Mouse (Mus musculus): Measurements from ENCODE around the gene Rab8b. TPM values are rescaled to one million over a fixed set of nuclear protein-coding genes. Genes with fewer than 3 reads are reported as not detected.

The Rab8b gene
- polyA plus RNA-seq, 1 experiment from 2014 or later, result 29.2 TPM

GRCm38 (mm10) chr9:66872015-66872727 lies 47.3 kb downstream of the Rab8b start:
- Histone ChIP-seq H3K4me3 (replicated peaks) (no peak overlapping the region), H3K36me3 (replicated peaks) (peaks cover 17% of the 10 kb centered on the region), H3K27ac (replicated peaks) (no peak overlapping the region), H3K9ac (no peak overlapping the region), H3K4me2 (no peak overlapping the region), H3K4me1 (replicated peaks) (peaks cover 9% of the 10 kb centered on the region), H3K27me3 (no peaks in the 10 kb centered on the region), H3K9me3 (replicated peaks) (no peaks in the 10 kb centered on the region)
- ATAC-seq (ENCODE audit: insufficient read depth), result no peak
- WGBS (ENCODE audit: insufficient replicate concordance), result 85% methylated on average over 10 of the region's 10 CpGs

GRCm38 (mm10) chr9:66864708-66865107 lies 54.8 kb downstream of the Rab8b start:
- no peak overlapping the region for H3K27ac ChIP-seq (replicated peaks)
- H3K4me3 ChIP-seq (replicated peaks), result no peak overlapping the region
- no peak overlapping the region for H3K9ac ChIP-seq
- H3K27me3 ChIP-seq, result no peaks in the 10 kb centered on the region
- no peak for ATAC-seq (ENCODE audit: insufficient read depth)
- no peak overlapping the region for H3K4me2 ChIP-seq
- WGBS (ENCODE audit: insufficient replicate concordance), result 80% methylated on average over 3 of the region's 3 CpGs
- H3K36me3 ChIP-seq (replicated peaks), result peaks cover 27% of the 10 kb centered on the region
- H3K4me1 ChIP-seq (replicated peaks), result 0 out of 2 replicates have a peak, but pooled peaks cover 3% of the 10 kb centered on the region
- no peaks in the 10 kb centered on the region for H3K9me3 ChIP-seq (replicated peaks)

GRCm38 (mm10) chr9:66863456-66863855 lies 56.0 kb downstream of the Rab8b start:
- Histone ChIP-seq H3K9ac (no peak overlapping the region), H3K4me1 (replicated peaks) (0 out of 2 replicates have a peak, but pooled peaks cover 11% of the 10 kb centered on the region), H3K27me3 (no peaks in the 10 kb centered on the region), H3K27ac (replicated peaks) (no peak overlapping the region), H3K4me3 (replicated peaks) (no peak overlapping the region), H3K4me2 (no peak overlapping the region), H3K36me3 (replicated peaks) (peaks cover 40% of the 10 kb centered on the region), H3K9me3 (replicated peaks) (no peaks in the 10 kb centered on the region)
- no peak for ATAC-seq (ENCODE audit: insufficient read depth)
- 91% methylated on average over 3 of the region's 3 CpGs for WGBS (ENCODE audit: insufficient replicate concordance)

GRCm38 (mm10) chr9:66862202-66862601 lies 57.3 kb downstream of the Rab8b start:
- WGBS (ENCODE audit: insufficient replicate concordance), result 81% methylated on average over 4 of the region's 4 CpGs
- Histone ChIP-seq H3K9me3 (replicated peaks) (no peaks in the 10 kb centered on the region), H3K9ac (no peak overlapping the region), H3K4me1 (replicated peaks) (0 out of 2 replicates have a peak, but pooled peaks cover 8% of the 10 kb centered on the region), H3K4me3 (replicated peaks) (no peak overlapping the region), H3K36me3 (replicated peaks) (peaks cover 49% of the 10 kb centered on the region), H3K27ac (replicated peaks) (no peak overlapping the region), H3K4me2 (no peak overlapping the region), H3K27me3 (no peaks in the 10 kb centered on the region)
- ATAC-seq (ENCODE audit: insufficient read depth), result no peak

- H3K36me3 ChIP-seq (replicated peaks), result peaks cover 54% of the 10 kb centered on the region
- H3K4me1 ChIP-seq (replicated peaks), result 0 out of 2 replicates have a peak, but pooled peaks cover 8% of the 10 kb centered on the region
- no peaks in the 10 kb centered on the region for H3K27me3 ChIP-seq
- H3K4me3 ChIP-seq (replicated peaks), result no peak overlapping the region
- 83% methylated on average over 5 of the region's 5 CpGs for WGBS (ENCODE audit: insufficient replicate concordance)
- H3K9ac ChIP-seq, result no peak overlapping the region
- no peak overlapping the region for H3K27ac ChIP-seq (replicated peaks)
- no peak for ATAC-seq (ENCODE audit: insufficient read depth)
- no peaks in the 10 kb centered on the region for H3K9me3 ChIP-seq (replicated peaks)
- no peak overlapping the region for H3K4me2 ChIP-seq
Observed at GRCm38 (mm10) chr9:66861104-66861767, 58.3 kb downstream of the Rab8b start.

- Histone ChIP-seq H3K4me2 (no peak overlapping the region), H3K27me3 (no peaks in the 10 kb centered on the region), H3K27ac (replicated peaks) (no peak overlapping the region), H3K9me3 (replicated peaks) (no peaks in the 10 kb centered on the region), H3K4me1 (replicated peaks) (0 out of 2 replicates have a peak, but pooled peaks cover 8% of the 10 kb centered on the region), H3K36me3 (replicated peaks) (peaks cover 64% of the 10 kb centered on the region), H3K4me3 (replicated peaks) (no peak overlapping the region), H3K9ac (no peak overlapping the region)
- 85% methylated on average over 5 of the region's 5 CpGs for WGBS (ENCODE audit: insufficient replicate concordance)
- ATAC-seq (ENCODE audit: insufficient read depth), result no peak
Observed at GRCm38 (mm10) chr9:66859523-66859922, 60.0 kb downstream of the Rab8b start.

GRCm38 (mm10) chr9:66855865-66856264 lies 63.6 kb downstream of the Rab8b start:
- peaks cover 78% of the 10 kb centered on the region for H3K36me3 ChIP-seq (replicated peaks)
- no peak overlapping the region for H3K4me3 ChIP-seq (replicated peaks)
- H3K27me3 ChIP-seq, result no peaks in the 10 kb centered on the region
- H3K27ac ChIP-seq (replicated peaks), result no peak overlapping the region
- ATAC-seq (ENCODE audit: insufficient read depth), result no peak
- 66% methylated on average over 7 of the region's 7 CpGs for WGBS (ENCODE audit: insufficient replicate concordance)
- H3K4me1 ChIP-seq (replicated peaks), result 0 out of 2 replicates have a peak, but pooled peaks cover 8% of the 10 kb centered on the region
- no peaks in the 10 kb centered on the region for H3K9me3 ChIP-seq (replicated peaks)
- no peak overlapping the region for H3K4me2 ChIP-seq
- H3K9ac ChIP-seq, result no peak overlapping the region

- Histone ChIP-seq H3K4me2 (no peak overlapping the region), H3K4me3 (replicated peaks) (no peak overlapping the region), H3K9ac (no peak overlapping the region), H3K36me3 (replicated peaks) (peaks cover 73% of the 10 kb centered on the region), H3K9me3 (replicated peaks) (no peaks in the 10 kb centered on the region), H3K27ac (replicated peaks) (no peak overlapping the region), H3K27me3 (no peaks in the 10 kb centered on the region), H3K4me1 (replicated peaks) (no peaks in the 10 kb centered on the region)
- ATAC-seq (ENCODE audit: insufficient read depth), result no peak
- WGBS (ENCODE audit: insufficient replicate concordance), result 73% methylated on average over 6 of the region's 6 CpGs
Observed at GRCm38 (mm10) chr9:66852592-66852991, 66.9 kb downstream of the Rab8b start.

- H3K9ac ChIP-seq, result no peak overlapping the region
- H3K36me3 ChIP-seq (replicated peaks), result peaks cover 83% of the 10 kb centered on the region
- H3K27ac ChIP-seq (replicated peaks), result no peak overlapping the region
- 73% methylated on average over 5 of the region's 5 CpGs for WGBS (ENCODE audit: insufficient replicate concordance)
- no peak overlapping the region for H3K4me3 ChIP-seq (replicated peaks)
- ATAC-seq (ENCODE audit: insufficient read depth), result no peak
- no peaks in the 10 kb centered on the region for H3K9me3 ChIP-seq (replicated peaks)
- H3K27me3 ChIP-seq, result no peaks in the 10 kb centered on the region
- no peak overlapping the region for H3K4me2 ChIP-seq
- H3K4me1 ChIP-seq (replicated peaks), result 0 out of 2 replicates have a peak, but pooled peaks cover 8% of the 10 kb centered on the region
Observed at GRCm38 (mm10) chr9:66850966-66851365, 68.5 kb downstream of the Rab8b start.

GRCm38 (mm10) chr9:66846822-66847221 lies 72.7 kb downstream of the Rab8b start:
- Histone ChIP-seq H3K4me3 (replicated peaks) (no peak overlapping the region), H3K4me2 (no peak overlapping the region), H3K27ac (replicated peaks) (no peak overlapping the region), H3K9me3 (replicated peaks) (no peaks in the 10 kb centered on the region), H3K27me3 (no peaks in the 10 kb centered on the region), H3K36me3 (replicated peaks) (peaks cover 76% of the 10 kb centered on the region), H3K9ac (no peak overlapping the region), H3K4me1 (replicated peaks) (0 out of 2 replicates have a peak, but pooled peaks cover 8% of the 10 kb centered on the region)
- 0 out of 2 replicates have a peak, but pooled peaks have one; percentile 18 for ATAC-seq (ENCODE audit: insufficient read depth)
- WGBS (ENCODE audit: insufficient replicate concordance), result 77% methylated on average over 5 of the region's 5 CpGs

- under 1% methylated on average over 24 of the region's 24 CpGs for WGBS (ENCODE audit: insufficient replicate concordance)
- peak; percentile 43 for ATAC-seq (ENCODE audit: insufficient read depth)
Observed at GRCm38 (mm10) chr9:66835097-66835480, 84.4 kb downstream of the Rab8b start.

More at GRCm38 (mm10) chr9:66835097-66835480, 84.4 kb downstream of the Rab8b start:
- Histone ChIP-seq H3K4me2 (peak overlapping the region; percentile 99), H3K27me3 (no peaks in the 10 kb centered on the region), H3K9me3 (replicated peaks) (no peaks in the 10 kb centered on the region), H3K4me1 (replicated peaks) (peaks cover 25% of the 10 kb centered on the region), H3K9ac (peak overlapping the region; percentile 58), H3K4me3 (replicated peaks) (peak overlapping the region; percentile 63), H3K36me3 (replicated peaks) (peaks cover 8% of the 10 kb centered on the region), H3K27ac (replicated peaks) (no peak overlapping the region; the same call in 1 of the 2 replicates)
